Mouse (Mus musculus): ENCODE results near the gene Pnpo. TPM values are rescaled to one million over a fixed set of nuclear protein-coding genes. Genes with fewer than 3 reads are reported as not detected.

Pnpo gene
- total RNA-seq, 2 experiments from 2014 or later: 6.6 to 7.5 TPM

- intact Hi-C loops (cut with DNase I): no loop called here
- DNase-seq: no peak
These were observed 3.0 kb downstream of the Pnpo start for GRCm38 (mm10) chr11:96940578-96941465.

GRCm38 (mm10) chr11:96938426-96938800, 5.4 kb downstream of the Pnpo start:
- intact Hi-C loops (cut with DNase I): no loop called here
- DNase-seq: no peak

GRCm38 (mm10) chr11:96937549-96938425, 6.0 kb downstream of the Pnpo start:
- peak; percentile 41 to 45 for DNase-seq
- intact Hi-C loops (cut with DNase I): no loop called here

GRCm38 (mm10) chr11:96935872-96936650, 7.7 kb downstream of the Pnpo start:
- intact Hi-C loops (cut with DNase I): no loop called here
- no peak for DNase-seq

GRCm38 (mm10) chr11:96934921-96935356, 8.8 kb downstream of the Pnpo start:
- peak in 1 of 2 experiments; percentile 35 for DNase-seq
- intact Hi-C loops (cut with DNase I): no loop called here

GRCm38 (mm10) chr11:96933562-96934276, 10.1 kb downstream of the Pnpo start:
- intact Hi-C loops (cut with DNase I): no loop called here
- no peak for DNase-seq

GRCm38 (mm10) chr11:96931327-96932062, 12.3 kb downstream of the Pnpo start:
- DNase-seq: no peak
- intact Hi-C loops (cut with DNase I): no loop called here

- intact Hi-C loops (cut with DNase I): no loop called here
These were observed 13.9 kb downstream of the Pnpo start for GRCm38 (mm10) chr11:96929766-96930331.

GRCm38 (mm10) chr11:96929096-96929765, 14.6 kb downstream of the Pnpo start:
- no peak for DNase-seq
- intact Hi-C loops (cut with DNase I): no loop called here

More at GRCm38 (mm10) chr11:96929766-96930331, 13.9 kb downstream of the Pnpo start:
- DNase-seq: no peak

- DNase-seq: no peak
- intact Hi-C loops (cut with DNase I): no loop called here
These were observed 15.1 kb downstream of the Pnpo start for GRCm38 (mm10) chr11:96928691-96929090.

GRCm38 (mm10) chr11:96928088-96928487, 15.7 kb downstream of the Pnpo start, which contains the start of gene Prr15l:
Gene Prr15l (plus strand): TSS chr11:96928104.
- DNase-seq: no peak
- intact Hi-C loops (cut with DNase I): no loop called here

- no peak for DNase-seq
- intact Hi-C loops (cut with DNase I): no loop called here
These were observed 17.2 kb downstream of the Pnpo start for GRCm38 (mm10) chr11:96926587-96926986.

- intact Hi-C loops (cut with DNase I): no loop called here
These were observed 18.2 kb downstream of the Pnpo start for GRCm38 (mm10) chr11:96925469-96926148.

GRCm38 (mm10) chr11:96924861-96925260, 18.9 kb downstream of the Pnpo start:
- intact Hi-C loops (cut with DNase I): no loop called here
- no peak for DNase-seq

More at GRCm38 (mm10) chr11:96925469-96926148, 18.2 kb downstream of the Pnpo start:
- DNase-seq: no peak

- intact Hi-C loops (cut with DNase I): loop anchor here (2.0 kb wide), 2 partner anchors 42 to 106 kb away; no protein-coding TSS in a partner anchor
These were observed 24.8 kb downstream of the Pnpo start for GRCm38 (mm10) chr11:96919003-96919402.

GRCm38 (mm10) chr11:96917415-96917814, 26.4 kb downstream of the Pnpo start:
- DNase-seq: no peak
- intact Hi-C loops (cut with DNase I): no loop called here

More at GRCm38 (mm10) chr11:96919003-96919402, 24.8 kb downstream of the Pnpo start:
- DNase-seq: no peak

- intact Hi-C loops (cut with DNase I): no loop called here
- no peak for DNase-seq
These were observed 26.8 kb downstream of the Pnpo start for GRCm38 (mm10) chr11:96916885-96917396.
